Mouse (Mus musculus): ENCODE results near the gene Zer1. TPM values are rescaled to one million over a fixed set of nuclear protein-coding genes. Genes with fewer than 3 reads are reported as not detected.

Gene Zer1
- total and polyA plus RNA-seq, 3 experiments, result 5.5 to 15.0 (median 13.4) TPM

GRCm38 (mm10) chr2:30066046-30066901, 58.1 kb downstream of the Zer1 start:
- peaks cover 6 to 17% of the 10 kb centered on the region in 2 experiments; a peak in 3 of 4 replicates for H3K4me1 ChIP-seq (ENCODE audit: control insufficient read depth in 1 of 2, insufficient read depth in 2 of 2)
- TF ChIP-seq POLR2A (IDR thresholded peaks at IDR 0.05; ENCODE audit: low read depth, low read length), result peak; percentile 79
- TF ChIP-seq TBP (conservative IDR thresholded peaks at IDR 0.05; ENCODE audit: low read depth, low read length), result no peak
- TF ChIP-seq ZC3H11A (IDR thresholded peaks at IDR 0.05; ENCODE audit: low read depth, low read length), result no peak
- peak; percentile 85; the same call in 1 of the 2 replicates for TF ChIP-seq UBTF (IDR thresholded peaks at IDR 0.05; ENCODE audit: low read depth, low read length)
- peak; percentile 88 for TF ChIP-seq USF1 (IDR thresholded peaks at IDR 0.05; ENCODE audit: low read depth, low read length)
- peak; percentile 81 for TF ChIP-seq TCF12 (IDR thresholded peaks at IDR 0.05; ENCODE audit: low read depth, low read length)
- TF ChIP-seq CHD1 (IDR thresholded peaks at IDR 0.05; ENCODE audit: low read depth, low read length), result no peak
- peak; percentile 94 for TF ChIP-seq MXI1 (IDR thresholded peaks at IDR 0.05; ENCODE audit: low read depth, low read length)
- TF ChIP-seq BHLHE40 (IDR thresholded peaks at IDR 0.05; ENCODE audit: low read depth, low read length), result peak; percentile 34
- TF ChIP-seq NELFE (IDR thresholded peaks at IDR 0.05; ENCODE audit: low read depth, low read length), result peak; percentile 12; the same call in 1 of the 2 replicates
- TF ChIP-seq ETS1 (conservative IDR thresholded peaks at IDR 0.05; ENCODE audit: low read depth, low read length), result peak; percentile 30; the same call in 1 of the 2 replicates
- TF ChIP-seq USF2 (conservative IDR thresholded peaks at IDR 0.05; ENCODE audit: low read depth, low read length), result peak; percentile 67
- peak; percentile 78 for TF ChIP-seq SIN3A (IDR thresholded peaks at IDR 0.05; ENCODE audit: low read length)
- peak; percentile 85; the same call in 1 of the 2 replicates for TF ChIP-seq CHD2 (IDR thresholded peaks at IDR 0.05; ENCODE audit: low read length)
- TF ChIP-seq MAZ (IDR thresholded peaks at IDR 0.05; ENCODE audit: low read depth, low read length), result peak; percentile 91
- TF ChIP-seq POLR2AphosphoS2 (IDR thresholded peaks at IDR 0.05; ENCODE audit: low read depth, low read length), result no peak
- peak; percentile 83; the same call in 1 of the 2 replicates for TF ChIP-seq MAX (IDR thresholded peaks at IDR 0.05; ENCODE audit: low read length)
- peak; percentile 32; the same call in 1 of the 2 replicates for TF ChIP-seq ELF1 (IDR thresholded peaks at IDR 0.05; ENCODE audit: low read depth, low read length)
- TF ChIP-seq NRF1 (IDR thresholded peaks at IDR 0.05; ENCODE audit: low read depth, low read length), result peak; percentile 93
- H3K9ac ChIP-seq (ENCODE audit: insufficient read depth, low read depth), result peak overlapping the region; percentile 90
- peak overlapping the region; percentile 97 for H3K4me2 ChIP-seq (ENCODE audit: insufficient read depth, low read depth, poor library complexity, severe bottlenecking)
- dilution Hi-C loops (cut with MboI; ENCODE audit: extremely low pct_ligation_motif_present, extremely low pct_unique_long_range_greater_than_20kb, low sequenced_read_pairs) (no loop called here), in situ Hi-C loops (cut with MboI; ENCODE audit: low pct_ligation_motif_present, low pct_unique_long_range_greater_than_20kb, low sequenced_read_pairs) (no loop called here)
- peak overlapping the region; percentile 90 for H3K27ac ChIP-seq (ENCODE audit: insufficient read depth, low read depth)
- H3K79me2 ChIP-seq (replicated peaks; ENCODE audit: control insufficient read depth, extremely low read depth, insufficient read depth, poor library complexity, severe bottlenecking), result peaks cover 79% of the 10 kb centered on the region
- DNase-seq (ENCODE audit: extremely low read depth), result peak; percentile 93
- H3K27me3 ChIP-seq (replicated peaks), result no peaks in the 10 kb centered on the region
- no peaks in the 10 kb centered on the region for H3K9me3 ChIP-seq (replicated peaks; ENCODE audit: low read length)
- H3K36me3 ChIP-seq (replicated peaks in 1 of 2; ENCODE audit: control insufficient read depth in 1 of 2, insufficient read depth in 1 of 2, low read length in 1 of 2), result peaks cover 20 to 33% of the 10 kb centered on the region in 2 experiments
- peak overlapping the region; percentile 52 to 99 (median 91) for H3K4me3 ChIP-seq (replicated peaks in 1 of 3; ENCODE audit: low read depth in 2 of 3, low read length in 2 of 3, poor library complexity in 1 of 3)

GRCm38 (mm10) chr2:30064298-30064697, 60.1 kb downstream of the Zer1 start:
- Histone ChIP-seq H3K9ac (ENCODE audit: insufficient read depth, low read depth) (peak overlapping the region; percentile 68), H3K9me3 (replicated peaks; ENCODE audit: low read length) (no peaks in the 10 kb centered on the region), H3K4me1 (ENCODE audit: control insufficient read depth in 1 of 2, insufficient read depth in 2 of 2) (peaks cover 6 to 20% of the 10 kb centered on the region in 2 experiments; a peak in 3 of 4 replicates), H3K4me3 (replicated peaks in 1 of 3; ENCODE audit: low read depth in 2 of 3, low read length in 2 of 3, poor library complexity in 1 of 3) (peak overlapping the region; percentile 40 to 91 (median 79)), H3K4me2 (ENCODE audit: insufficient read depth, low read depth, poor library complexity, severe bottlenecking) (peak overlapping the region; percentile 88), H3K27ac (ENCODE audit: insufficient read depth, low read depth) (no peak overlapping the region), H3K79me2 (replicated peaks; ENCODE audit: control insufficient read depth, extremely low read depth, insufficient read depth, poor library complexity, severe bottlenecking) (peaks cover 66% of the 10 kb centered on the region), H3K27me3 (replicated peaks) (no peaks in the 10 kb centered on the region), H3K36me3 (replicated peaks in 1 of 2; ENCODE audit: control insufficient read depth in 1 of 2, insufficient read depth in 1 of 2, low read length in 1 of 2) (peaks cover 8 to 19% of the 10 kb centered on the region in 2 experiments)
- in situ Hi-C loops (cut with MboI; ENCODE audit: low pct_ligation_motif_present, low pct_unique_long_range_greater_than_20kb, low sequenced_read_pairs) (no loop called here), dilution Hi-C loops (cut with MboI; ENCODE audit: extremely low pct_ligation_motif_present, extremely low pct_unique_long_range_greater_than_20kb, low sequenced_read_pairs) (no loop called here)
- TF ChIP-seq MXI1 (IDR thresholded peaks at IDR 0.05; ENCODE audit: low read depth, low read length) (peak; percentile 40; the same call in 1 of the 2 replicates), ZNF384 (IDR thresholded peaks at IDR 0.05; ENCODE audit: low read depth, low read length) (no peak)
- DNase-seq (ENCODE audit: extremely low read depth), result no peak

All from CH12.LX (cell line).